Mouse (Mus musculus) midbrain, embryonic 16.5 days (tissue): ENCODE measurements around the gene Alkbh5. TPM values are rescaled to one million over a fixed set of nuclear protein-coding genes. Genes with fewer than 3 reads are reported as not detected.
"Not testable (repeated sequence)": the region's sequence is repeated elsewhere in the genome, so short reads cannot be mapped to it uniquely, and the experiment has no call there.

Experiments
- ATAC-seq: fragments of 200-750 bp; cut with Nextera tagmentation; 2 replicates; pipeline ENCODE4 v1.8.0; 2017; ENCODE audit warnings: moderate TSS enrichment
- H3K27ac ChIP-seq: fragments of 300-500 bp; sonication (generic); 2 replicates; pipeline ENCODE4 v1.5.1; 2014; ENCODE audit warnings: mild to moderate bottlenecking, low read length, mixed read lengths
- H3K27me3 ChIP-seq: fragments of 300-500 bp; sonication (generic); 2 replicates; pipeline ENCODE4 v1.6.1; 2014; ENCODE audit warnings: low read depth, low read length, mixed read lengths; ENCODE audit not compliant: control insufficient read depth, insufficient read depth
- H3K36me3 ChIP-seq: fragments of 300-500 bp; sonication (generic); 2 replicates; pipeline ENCODE4 v1.6.1; 2014; ENCODE audit warnings: mild to moderate bottlenecking, low read length, moderate library complexity, mixed read lengths; ENCODE audit not compliant: control insufficient read depth, insufficient read depth
- H3K4me1 ChIP-seq: fragments of 300-500 bp; sonication (generic); 2 replicates; pipeline ENCODE4 v1.6.1; 2014; ENCODE audit warnings: mild to moderate bottlenecking, low read length, mixed read lengths; ENCODE audit not compliant: control insufficient read depth, insufficient read depth
- H3K4me2 ChIP-seq: fragments of 300-500 bp; sonication (generic); 2 replicates; pipeline ENCODE4 v1.6.1; 2014; ENCODE audit warnings: mild to moderate bottlenecking, low read length, mixed read lengths
- H3K4me3 ChIP-seq: fragments of 300-500 bp; sonication (generic); 2 replicates; pipeline ENCODE4 v1.5.1; 2014; ENCODE audit warnings: low read depth, mild to moderate bottlenecking, low read length, moderate library complexity, mixed read lengths
- H3K9ac ChIP-seq: fragments of 300-500 bp; sonication (generic); 2 replicates; pipeline ENCODE4 v1.6.1; 2014; ENCODE audit warnings: low read depth, low read length, mixed read lengths
- H3K9me3 ChIP-seq: fragments of 300-500 bp; sonication (generic); replicated peaks from 2 replicates; pipeline ENCODE4 v1.6.1; 2014; ENCODE audit warnings: mild to moderate bottlenecking, low read length, mixed read lengths; ENCODE audit not compliant: control insufficient read depth, poor library complexity, severe bottlenecking
- WGBS: fragments of 180-500 bp; shearing (Covaris S2); extraction: QIAGEN DNeasy Blood & Tissue Kit; methylation state at CpG from one replicate; pipeline ENCODE4 v1.1.7; 2014; 5-methylcytosine and 5-hydroxymethylcytosine counted together
- polyA plus RNA-seq: library from polyadenylated mRNA; unstranded; fragments of >200 nt; fragmentation: Nextera tagmentation; extraction: Ambion mirVana; gene quantifications from 2 replicates; pipeline ENCODE4 v1.2.1, GENCODE M21; 2015

Gene Alkbh5
- polyA plus RNA-seq, 1 experiment from 2014 or later: 20.3 TPM

DNA sequence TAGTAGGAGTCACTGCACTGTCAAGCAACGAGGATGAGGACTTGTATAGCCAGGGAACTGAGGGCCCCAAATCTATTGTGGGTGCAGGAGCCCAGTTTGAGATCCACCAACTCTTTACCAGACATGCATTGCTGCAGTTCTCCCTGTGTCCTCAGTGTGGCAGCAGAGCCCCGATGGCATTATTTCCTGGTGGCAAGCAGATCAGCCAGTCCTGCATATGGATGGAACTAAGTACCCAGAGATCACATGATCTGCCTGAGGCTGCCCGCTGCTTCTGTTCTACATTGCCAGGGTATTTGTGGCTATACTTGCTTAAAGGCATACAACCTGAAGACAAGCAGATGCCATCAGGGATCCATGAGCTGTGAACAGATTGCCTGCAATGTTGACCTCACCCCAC, 23.2 kb downstream of the Alkbh5 start:
- H3K4me3 ChIP-seq: no peak overlapping the region
- H3K4me1 ChIP-seq: no peaks in the 10 kb centered on the region
- WGBS: 1% methylated on average over 3 of the region's 3 CpGs

DNA sequence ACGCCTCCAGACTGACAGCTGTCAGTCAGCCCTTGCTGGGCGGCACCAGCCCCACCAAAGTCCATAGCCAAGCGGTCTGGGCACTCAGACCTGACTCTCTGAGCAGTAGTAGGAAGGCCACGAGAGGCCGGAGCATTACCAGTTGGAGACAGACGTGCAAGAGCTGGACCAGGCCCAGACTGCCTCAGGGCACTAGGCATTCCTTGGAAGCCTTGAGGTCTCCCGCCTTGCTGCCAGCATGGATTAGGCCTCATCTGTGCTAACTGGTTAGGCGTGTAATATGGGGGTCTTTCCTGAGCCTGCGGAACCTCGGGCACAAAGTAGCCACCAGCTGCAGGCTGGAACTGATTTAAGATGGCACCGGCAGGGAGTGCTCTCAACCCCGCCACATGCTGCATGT, 37.8 kb downstream of the Alkbh5 start:
- WGBS: 82% methylated on average over 10 of the region's 12 CpGs
- H3K4me2 ChIP-seq, ATAC-seq, H3K36me3 ChIP-seq, H3K4me3 ChIP-seq, H3K27ac ChIP-seq, H3K9me3 ChIP-seq, H3K4me1 ChIP-seq, H3K9ac ChIP-seq, H3K27me3 ChIP-seq: not testable (repeated sequence)

More for the DNA sequence above, 23.2 kb downstream of the Alkbh5 start:
- H3K9me3 ChIP-seq: no peaks in the 10 kb centered on the region
- H3K36me3 ChIP-seq: peaks cover 6% of the 10 kb centered on the region; the same call in 1 of the 2 replicates
- no peak overlapping the region for H3K27ac ChIP-seq
- ATAC-seq: no peak
- no peaks in the 10 kb centered on the region for H3K27me3 ChIP-seq
- no peak overlapping the region for H3K4me2 ChIP-seq
- no peak overlapping the region for H3K9ac ChIP-seq

Other genes starting within 250 kb of the Alkbh5 start
- 66.4 and 74.6 TPM in 2 replicates for gene Tom1l2, start 183.5 kb upstream of the Alkbh5 start, polyA plus RNA-seq
- gene Drc3, start 183.1 kb upstream of the Alkbh5 start, polyA plus RNA-seq: 6.6 and 7.1 TPM in 2 replicates
- 24.4 and 24.8 TPM in 2 replicates for gene Gid4, start 119.2 kb upstream of the Alkbh5 start, polyA plus RNA-seq
- gene Atpaf2, start 117.9 kb upstream of the Alkbh5 start, polyA plus RNA-seq: 43.3 and 47.4 TPM in 2 replicates
- gene Drg2, start 81.8 kb upstream of the Alkbh5 start, polyA plus RNA-seq: 90.8 and 91.5 TPM in 2 replicates
- 0.08 and 0.16 TPM in 2 replicates for gene Myo15, start 67.0 kb upstream of the Alkbh5 start, polyA plus RNA-seq
- 44.4 and 46.8 TPM in 2 replicates for gene Llgl1, start 163.3 kb downstream of the Alkbh5 start, polyA plus RNA-seq
- 78.5 and 79.2 TPM in 2 replicates for gene Flii, start 190.9 kb downstream of the Alkbh5 start, polyA plus RNA-seq
- gene Mief2, start 192.0 kb downstream of the Alkbh5 start, polyA plus RNA-seq: 23.6 and 24.6 TPM in 2 replicates
- 8.0 and 8.4 TPM in 2 replicates for gene Top3a, start 241.0 kb downstream of the Alkbh5 start, polyA plus RNA-seq
- 6.0 and 6.4 TPM in 2 replicates for gene Smcr8, start 241.1 kb downstream of the Alkbh5 start, polyA plus RNA-seq